Mouse (Mus musculus) limb, embryonic 15.5 days (tissue): Measurements from ENCODE around the gene Cnr2. TPM values are rescaled to one million over a fixed set of nuclear protein-coding genes. Genes with fewer than 3 reads are reported as not detected.

Experiments used
- ATAC-seq: fragments of 200-750 bp; cut with Nextera tagmentation; 2 replicates; pipeline ENCODE4 v1.8.0; 2017; ENCODE audit warnings: low read depth, moderate TSS enrichment; ENCODE audit not compliant: insufficient number of reproducible peaks, low FRiP score, low TSS enrichment
- H3K27ac ChIP-seq: fragments of 300-500 bp; sonication (generic); 2 replicates; pipeline ENCODE4 v1.5.1; 2015; ENCODE audit warnings: moderate library complexity, mild to moderate bottlenecking, inconsistent platforms
- H3K27me3 ChIP-seq: fragments of 300-500 bp; sonication (generic); 2 replicates; pipeline ENCODE4 v1.6.1; 2015; ENCODE audit warnings: inconsistent platforms
- H3K36me3 ChIP-seq: fragments of 300-500 bp; sonication (generic); 2 replicates; pipeline ENCODE4 v1.6.1; 2015; ENCODE audit warnings: inconsistent platforms
- H3K4me1 ChIP-seq: fragments of 300-500 bp; sonication (generic); 2 replicates; pipeline ENCODE4 v1.6.1; 2015; ENCODE audit warnings: inconsistent platforms
- H3K4me2 ChIP-seq: fragments of 300-500 bp; sonication (generic); 2 replicates; pipeline ENCODE4 v1.6.1; 2015; ENCODE audit warnings: mild to moderate bottlenecking, inconsistent platforms
- H3K4me3 ChIP-seq: fragments of 300-500 bp; sonication (generic); 2 replicates; pipeline ENCODE4 v1.5.1; 2015; ENCODE audit warnings: mild to moderate bottlenecking, inconsistent platforms
- H3K9ac ChIP-seq: fragments of 300-500 bp; sonication (generic); 2 replicates; pipeline ENCODE4 v1.6.1; 2015; ENCODE audit warnings: inconsistent platforms
- H3K9me3 ChIP-seq: fragments of 300-500 bp; sonication (generic); 2 replicates; pipeline ENCODE4 v1.6.1; 2016; ENCODE audit warnings: inconsistent platforms
- WGBS: fragments of 180-500 bp; shearing (Covaris S2); methylation state at CpG from one replicate; pipeline ENCODE4 v1.1.7; 2015; 5-methylcytosine and 5-hydroxymethylcytosine counted together
- polyA plus RNA-seq: library from polyadenylated mRNA; unstranded; fragments of >200 nt; fragmentation: Nextera tagmentation; extraction: Ambion mirVana; gene quantifications from 2 replicates; pipeline ENCODE4 v1.2.1, GENCODE M21; 2015

Cnr2 gene
- polyA plus RNA-seq, 1 experiment from 2014 or later = 1.1 TPM

DNA sequence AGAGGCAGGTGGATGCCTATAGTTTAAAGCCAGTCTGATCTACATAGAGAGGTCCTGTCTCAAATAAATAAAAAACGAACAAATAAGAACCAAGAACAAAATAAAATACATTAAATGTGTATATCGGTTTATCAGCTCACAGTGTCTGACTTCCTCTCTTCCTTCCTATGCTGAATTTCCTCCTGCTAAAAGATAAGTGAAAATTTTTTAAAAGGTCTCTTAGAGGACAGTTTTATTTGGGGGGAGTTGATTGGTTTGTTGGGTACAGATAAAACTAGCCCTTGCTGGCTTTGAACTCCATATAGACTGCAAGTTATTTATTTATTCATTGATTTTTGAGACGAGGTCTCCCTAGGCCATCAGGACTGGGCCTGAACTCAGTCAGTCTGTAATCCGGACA, 18.2 kb downstream of the Cnr2 start:
- 77% methylated on average over 4 of the region's 4 CpGs for WGBS
- Histone ChIP-seq H3K4me1 (peaks cover 4% of the 10 kb centered on the region; the same call in 1 of the 2 replicates), H3K27ac (no peak overlapping the region), H3K36me3 (no peaks in the 10 kb centered on the region), H3K4me2 (no peak overlapping the region), H3K27me3 (no peaks in the 10 kb centered on the region), H3K9me3 (no peaks in the 10 kb centered on the region), H3K9ac (no peak overlapping the region), H3K4me3 (no peak overlapping the region)
- ATAC-seq = no peak

DNA sequence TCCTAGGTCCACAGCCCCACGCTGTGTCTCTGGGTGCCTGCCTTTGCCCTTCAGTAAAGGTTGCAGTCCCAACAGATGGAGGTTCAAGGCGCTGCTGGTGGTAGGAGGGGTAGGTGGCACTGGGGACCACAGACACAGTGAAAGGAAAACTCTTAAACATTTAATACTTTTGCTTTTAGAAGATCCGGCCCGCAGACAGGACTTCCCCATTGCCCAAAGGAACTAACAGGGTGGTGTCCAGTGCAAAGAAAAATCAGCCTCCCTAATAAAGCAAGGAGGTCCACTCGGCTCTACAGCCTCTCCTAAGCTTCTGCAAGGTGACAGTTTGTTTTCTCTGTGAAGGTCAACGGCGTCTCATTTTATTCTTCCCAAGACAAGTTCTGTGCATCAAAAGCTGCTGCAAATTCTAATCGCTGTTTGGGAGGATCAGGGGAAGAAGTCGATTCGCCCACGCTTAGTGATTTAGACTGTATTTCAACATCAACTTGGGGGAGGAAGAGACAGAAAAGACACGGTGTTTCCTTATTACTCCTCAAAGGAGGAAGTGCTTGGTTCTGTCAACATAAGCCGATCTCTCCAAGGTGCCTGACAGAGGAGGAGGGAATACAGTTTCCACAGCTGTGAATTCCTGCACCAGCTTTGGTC, 23.6 kb downstream of the Cnr2 start:
- H3K9me3 ChIP-seq = no peaks in the 10 kb centered on the region
- no peak overlapping the region for H3K27ac ChIP-seq
- H3K4me1 ChIP-seq = peaks cover 10% of the 10 kb centered on the region
- no peak overlapping the region for H3K9ac ChIP-seq
- no peak for ATAC-seq
- 86% methylated on average over 13 of the region's 13 CpGs for WGBS
- H3K4me3 ChIP-seq = no peak overlapping the region
- no peak overlapping the region for H3K4me2 ChIP-seq
- H3K36me3 ChIP-seq = peaks cover 4% of the 10 kb centered on the region; the same call in 1 of the 2 replicates
- no peaks in the 10 kb centered on the region for H3K27me3 ChIP-seq

DNA sequence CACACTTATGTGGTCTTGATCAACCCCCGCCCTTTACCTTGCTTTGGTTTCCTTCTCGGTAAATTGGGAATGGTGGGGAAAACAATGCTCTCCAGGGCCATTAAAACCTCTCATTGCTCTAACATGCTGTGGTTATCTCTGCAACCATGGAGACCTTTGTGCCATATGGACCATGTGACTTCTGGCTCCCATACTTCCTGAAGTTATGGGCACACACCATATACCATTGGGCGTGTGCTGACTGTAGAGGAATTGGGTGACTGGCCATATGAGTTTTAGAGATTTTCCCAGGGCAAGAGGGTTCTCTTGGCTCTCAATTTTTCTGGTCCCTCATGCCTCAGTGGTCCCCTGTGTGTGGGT, 24.1 kb downstream of the Cnr2 start:
- 90% methylated on average over 3 of the region's 3 CpGs for WGBS
- H3K9me3 ChIP-seq = no peaks in the 10 kb centered on the region
- H3K4me3 ChIP-seq = no peak overlapping the region

DNA sequence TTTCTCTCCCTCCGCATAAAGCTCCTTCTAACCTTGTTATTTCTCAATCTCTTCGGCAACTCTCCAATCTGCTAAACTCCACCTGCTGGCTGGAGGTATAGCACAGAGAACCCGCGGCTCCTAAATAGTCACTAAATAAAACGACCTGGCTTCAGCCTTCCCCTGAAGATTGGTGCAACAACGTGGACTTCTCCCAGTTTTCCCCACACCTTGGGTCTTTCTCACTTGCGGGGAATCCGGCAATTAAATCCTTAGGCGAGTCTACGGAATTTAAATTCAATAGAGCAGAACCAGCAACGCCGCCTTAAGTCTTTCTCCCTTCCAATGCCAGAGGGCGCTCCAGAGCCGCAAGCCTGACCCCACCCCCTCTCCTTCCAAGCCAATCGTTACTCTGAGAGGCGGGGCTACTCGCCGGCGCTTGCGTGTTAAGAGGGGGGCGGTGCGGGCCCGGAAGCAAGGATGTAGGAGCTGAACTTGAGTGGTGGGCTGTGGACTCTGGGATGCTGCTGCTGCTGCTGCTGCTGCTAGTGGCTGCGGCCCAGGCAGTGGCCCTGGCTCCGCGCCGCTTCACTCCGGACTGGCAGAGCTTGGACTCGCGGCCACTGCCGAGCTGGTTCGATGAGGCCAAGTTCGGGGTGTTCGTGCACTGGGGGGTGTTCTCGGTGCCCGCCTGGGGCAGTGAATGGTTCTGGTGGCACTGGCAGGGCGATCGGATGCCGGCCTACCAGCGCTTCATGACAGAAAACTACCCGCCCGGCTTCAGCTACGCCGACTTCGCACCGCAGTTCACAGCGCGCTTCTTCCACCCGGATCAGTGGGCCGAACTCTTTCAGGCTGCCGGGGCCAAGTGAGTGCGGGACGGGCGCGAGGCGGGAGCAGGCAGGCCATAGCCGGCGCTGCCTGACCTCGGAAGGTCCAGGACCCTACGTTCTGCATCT, 25.4 kb downstream of the Cnr2 start, which contains the start of gene Fuca1:
Gene Fuca1, plus strand, starts transcription at position 432 of the 938 bp plus-strand sequence.
- Histone ChIP-seq H3K4me1 (peaks cover 10% of the 10 kb centered on the region), H3K27ac (peak within 1 kb of the TSS; percentile 82), H3K9me3 (no peaks in the 10 kb centered on the region), H3K36me3 (peaks cover 12% of the 10 kb centered on the region), H3K9ac (peak within 1 kb of the TSS; percentile 69), H3K27me3 (no peaks in the 10 kb centered on the region), H3K4me3 (peak within 1 kb of the TSS; percentile 83), H3K4me2 (peak within 1 kb of the TSS; percentile 90)
- WGBS = 2% methylated on average over 60 of the region's 60 CpGs
- peak; percentile 93 for ATAC-seq

More for the DNA sequence above, 24.1 kb downstream of the Cnr2 start:
- ATAC-seq = no peak
- Histone ChIP-seq H3K27me3 (no peaks in the 10 kb centered on the region), H3K4me1 (peaks cover 10% of the 10 kb centered on the region), H3K4me2 (no peak overlapping the region), H3K36me3 (peaks cover 4% of the 10 kb centered on the region; the same call in 1 of the 2 replicates), H3K27ac (no peak overlapping the region), H3K9ac (no peak overlapping the region)

DNA sequence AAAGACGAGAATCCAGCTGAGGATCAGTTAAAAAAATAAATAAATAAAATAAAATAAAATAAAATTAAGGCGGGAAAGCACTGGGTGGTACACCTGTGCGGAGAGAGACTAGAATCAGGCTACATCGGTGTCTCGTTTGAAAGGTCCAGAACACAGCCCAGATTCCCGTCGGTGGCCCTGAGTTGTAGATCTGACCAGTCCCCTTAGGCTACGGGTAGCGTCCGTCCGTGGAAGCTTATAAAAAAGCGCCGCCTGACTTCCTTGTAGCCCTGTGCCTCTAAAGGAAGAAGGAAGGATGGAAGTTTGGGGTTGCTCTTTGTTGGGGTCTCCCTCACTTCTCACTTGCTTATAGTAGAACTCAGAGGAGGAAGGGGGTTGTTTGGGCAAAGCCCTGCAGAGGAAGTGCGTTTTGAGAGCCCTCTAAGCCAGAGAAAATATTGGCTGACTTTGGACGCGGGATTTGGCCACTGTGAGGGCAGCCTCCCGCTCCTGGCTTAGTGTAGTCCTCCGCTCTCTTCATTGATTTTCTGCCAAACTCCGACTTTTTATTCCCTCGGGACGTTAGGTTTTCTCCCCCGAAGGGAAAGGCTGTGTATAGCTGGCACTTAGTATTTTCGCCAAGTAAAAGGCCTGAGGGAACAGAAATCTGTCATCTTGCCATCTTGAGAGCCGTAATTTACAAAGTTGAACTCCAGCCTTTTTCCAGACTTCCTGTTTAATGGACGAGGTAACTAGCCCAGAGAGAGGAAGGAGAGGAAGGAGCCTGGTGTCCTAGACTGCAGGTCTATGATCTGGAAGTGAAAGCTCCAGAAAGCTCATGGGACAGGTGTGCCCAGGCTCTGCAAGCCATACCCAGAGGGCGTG, 26.3 kb downstream of the Cnr2 start:
- Histone ChIP-seq H3K27ac (peak overlapping the region; percentile 82), H3K36me3 (peaks cover 17% of the 10 kb centered on the region), H3K4me2 (peak overlapping the region; percentile 90), H3K9ac (peak overlapping the region; percentile 69), H3K9me3 (no peaks in the 10 kb centered on the region), H3K27me3 (no peaks in the 10 kb centered on the region), H3K4me3 (peak overlapping the region; percentile 83), H3K4me1 (peaks cover 10% of the 10 kb centered on the region)
- WGBS = 3% methylated on average over 26 of the region's 26 CpGs
- ATAC-seq = no peak

DNA sequence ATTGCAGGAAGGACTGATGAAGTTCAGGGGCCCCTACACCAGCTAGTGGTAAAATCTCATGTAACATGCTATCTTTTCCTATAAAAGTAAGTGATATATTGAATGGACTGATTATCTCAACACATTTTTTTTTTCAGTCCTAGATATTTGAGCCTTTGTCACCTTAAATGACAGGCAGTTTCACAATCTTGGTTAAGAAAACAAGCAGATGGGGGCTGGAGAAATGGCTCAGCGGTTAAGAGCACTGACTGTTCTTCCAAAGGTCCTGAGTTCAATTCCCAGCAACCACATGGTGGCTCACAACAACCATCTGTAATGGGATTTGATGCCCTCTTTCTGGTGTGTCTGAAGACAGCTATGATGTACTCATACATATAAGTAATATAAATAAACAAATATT, 27.0 kb downstream of the Cnr2 start:
- peaks cover 10% of the 10 kb centered on the region for H3K4me1 ChIP-seq
- WGBS = 86% methylated on average over 1 of the region's 1 CpGs
- no peak for ATAC-seq
- H3K36me3 ChIP-seq = peaks cover 17% of the 10 kb centered on the region
- peak overlapping the region; percentile 90 for H3K4me2 ChIP-seq
- H3K4me3 ChIP-seq = peak overlapping the region; percentile 83; the same call in 1 of the 2 replicates
- no peak overlapping the region for H3K27ac ChIP-seq
- H3K9me3 ChIP-seq = no peaks in the 10 kb centered on the region
- H3K9ac ChIP-seq = no peak overlapping the region
- no peaks in the 10 kb centered on the region for H3K27me3 ChIP-seq

DNA sequence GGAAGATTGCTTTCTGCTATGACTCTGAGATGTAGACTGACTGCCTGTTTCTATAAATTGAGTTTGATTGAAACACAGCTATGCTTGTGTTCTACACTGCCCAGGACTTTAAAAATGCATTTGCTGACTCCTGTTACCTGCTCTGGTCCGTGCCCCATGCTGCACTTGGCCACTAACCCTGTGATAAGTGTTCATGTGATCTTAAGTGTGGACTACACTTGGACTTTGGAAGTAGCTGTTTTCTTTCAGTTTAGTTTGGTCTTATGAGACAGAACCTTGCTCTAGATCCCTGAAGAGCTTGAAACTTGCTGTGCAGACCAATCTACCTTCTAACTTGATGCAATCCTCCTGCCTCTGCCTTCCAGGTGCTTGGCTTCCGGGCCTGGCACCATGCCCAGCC, 29.2 kb downstream of the Cnr2 start:
- peaks cover 22% of the 10 kb centered on the region for H3K36me3 ChIP-seq
- H3K9me3 ChIP-seq = no peaks in the 10 kb centered on the region
- no peak for ATAC-seq
- H3K4me1 ChIP-seq = peaks cover 10% of the 10 kb centered on the region
- H3K27ac ChIP-seq = no peak overlapping the region
- H3K4me2 ChIP-seq = no peak overlapping the region
- H3K4me3 ChIP-seq = no peak overlapping the region
- no peaks in the 10 kb centered on the region for H3K27me3 ChIP-seq
- 87% methylated on average over 2 of the region's 2 CpGs for WGBS
- no peak overlapping the region for H3K9ac ChIP-seq

DNA sequence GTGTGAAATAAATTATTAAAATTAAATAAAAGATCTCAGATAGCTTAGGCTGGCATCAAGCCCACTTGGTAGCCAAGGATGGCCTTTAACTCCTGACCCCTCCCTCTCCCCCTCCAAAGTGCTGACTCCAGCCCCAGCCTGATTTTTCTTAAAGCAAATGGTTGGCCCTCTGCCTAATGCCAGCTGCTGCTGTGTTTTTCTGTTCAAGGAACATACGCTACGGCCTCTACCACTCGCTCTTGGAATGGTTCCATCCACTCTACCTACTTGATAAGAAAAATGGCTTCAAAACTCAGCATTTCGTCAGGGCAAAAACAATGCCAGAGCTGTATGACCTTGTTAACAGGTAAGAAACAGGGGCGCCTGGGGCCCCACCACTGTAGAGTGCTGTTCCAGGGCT, 30.1 kb downstream of the Cnr2 start:
- no peak overlapping the region for H3K9ac ChIP-seq
- WGBS = 94% methylated on average over 5 of the region's 5 CpGs

DNA sequence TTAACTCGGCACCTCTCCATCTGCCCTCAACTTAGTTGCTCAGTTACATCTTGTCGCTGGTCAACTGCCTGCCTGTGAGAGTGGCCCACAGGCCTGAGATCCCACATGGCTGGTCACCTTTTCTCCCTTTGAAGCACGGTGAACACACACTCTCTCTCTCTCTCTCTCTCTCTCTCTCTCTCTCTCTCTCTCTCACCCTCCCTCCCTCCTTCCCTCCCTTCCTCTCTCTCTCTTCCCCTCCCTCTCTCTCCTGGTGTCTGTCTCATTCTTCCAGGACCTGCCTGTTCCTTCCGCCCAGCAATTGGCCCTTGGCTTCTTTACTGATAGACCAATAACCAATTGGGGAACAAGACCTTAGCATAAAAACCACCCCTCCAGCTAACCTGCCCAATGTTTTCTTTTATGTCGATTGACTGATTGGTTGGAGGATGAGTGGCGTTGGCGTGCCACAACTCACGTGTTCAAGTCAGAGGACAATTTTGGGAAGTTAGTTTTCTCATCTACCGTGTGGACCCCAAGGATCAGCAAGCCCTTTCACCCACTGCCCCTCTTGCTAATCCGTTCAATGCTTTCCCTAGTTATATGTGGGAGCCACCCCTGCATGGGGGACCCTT, 31.1 kb downstream of the Cnr2 start:
- Histone ChIP-seq H3K27me3 (no peaks in the 10 kb centered on the region), H3K4me2 (no peak overlapping the region), H3K36me3 (peaks cover 35% of the 10 kb centered on the region), H3K27ac (no peak overlapping the region), H3K9me3 (no peaks in the 10 kb centered on the region), H3K4me3 (no peak overlapping the region), H3K9ac (no peak overlapping the region), H3K4me1 (peaks cover 9% of the 10 kb centered on the region)
- no peak for ATAC-seq
- WGBS = 82% methylated on average over 10 of the region's 10 CpGs

More for the DNA sequence above, 30.1 kb downstream of the Cnr2 start:
- Histone ChIP-seq H3K4me1 (peaks cover 10% of the 10 kb centered on the region), H3K4me3 (no peak overlapping the region), H3K9me3 (no peaks in the 10 kb centered on the region), H3K27ac (no peak overlapping the region), H3K36me3 (peaks cover 27% of the 10 kb centered on the region), H3K27me3 (no peaks in the 10 kb centered on the region), H3K4me2 (no peak overlapping the region)
- ATAC-seq = no peak

DNA sequence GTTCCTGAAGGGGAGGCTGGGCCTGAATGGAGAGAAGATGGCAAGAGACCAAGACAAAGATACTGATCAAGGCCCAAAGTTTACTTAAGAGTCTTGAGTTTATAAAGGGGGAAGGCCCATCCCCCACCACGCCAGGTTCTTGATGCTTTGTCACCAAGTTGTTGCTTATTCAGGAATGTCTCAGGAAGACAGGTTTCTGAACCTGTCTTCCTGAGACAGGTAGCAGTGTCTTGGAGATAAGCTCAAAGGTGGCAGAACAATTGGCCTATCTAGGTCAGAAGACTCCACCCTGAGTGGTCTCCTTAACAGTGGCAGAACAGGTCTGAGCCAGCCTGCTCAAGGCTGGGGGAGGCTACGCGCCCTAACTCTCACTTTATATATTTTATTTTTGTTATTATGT, 31.7 kb downstream of the Cnr2 start:
- peaks cover 4% of the 10 kb centered on the region for H3K4me1 ChIP-seq
- no peaks in the 10 kb centered on the region for H3K9me3 ChIP-seq
- no peaks in the 10 kb centered on the region for H3K27me3 ChIP-seq
- no peak for ATAC-seq
- no peak overlapping the region for H3K4me3 ChIP-seq
- 91% methylated on average over 3 of the region's 3 CpGs for WGBS
- H3K9ac ChIP-seq = no peak overlapping the region
- H3K36me3 ChIP-seq = peaks cover 41% of the 10 kb centered on the region
- H3K4me2 ChIP-seq = no peak overlapping the region
- no peak overlapping the region for H3K27ac ChIP-seq

DNA sequence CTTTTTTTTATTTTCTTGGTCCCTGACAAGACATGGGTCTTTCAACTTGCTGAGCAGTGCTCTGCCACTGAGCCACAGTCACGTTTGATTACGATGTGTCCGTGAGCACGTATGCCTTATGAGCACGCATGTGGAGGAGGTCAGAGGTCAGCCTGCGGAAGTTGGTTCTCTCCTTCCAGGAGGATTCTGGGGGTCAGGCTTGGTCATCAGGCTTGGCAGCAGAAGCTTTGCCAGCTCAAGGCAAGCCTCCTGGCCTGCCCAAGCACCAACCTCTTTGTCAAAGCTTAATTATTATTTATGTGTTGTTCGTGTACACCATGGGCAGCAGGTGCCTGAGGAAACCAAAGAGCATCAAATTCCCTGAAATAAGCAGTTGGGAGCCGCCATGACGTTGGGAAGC, 33.2 kb downstream of the Cnr2 start:
- Histone ChIP-seq H3K27ac (no peak overlapping the region), H3K9me3 (no peaks in the 10 kb centered on the region), H3K36me3 (peaks cover 51% of the 10 kb centered on the region), H3K27me3 (no peaks in the 10 kb centered on the region), H3K9ac (no peak overlapping the region), H3K4me2 (no peak overlapping the region), H3K4me3 (no peak overlapping the region), H3K4me1 (no peaks in the 10 kb centered on the region)
- no peak for ATAC-seq
- WGBS = 81% methylated on average over 9 of the region's 9 CpGs
